Mouse (Mus musculus): ENCODE results near the gene Gsta2.
"Not testable (repeated sequence)": the region's sequence is repeated elsewhere in the genome, so short reads cannot be mapped to it uniquely, and the experiment has no call there.

GRCm38 (mm10) chr9:78289723-78290122, 65.9 kb downstream of the Gsta2 start, which contains the start of gene Gm10639:
- not testable (repeated sequence) for TF ChIP-seq POLR2A (IDR thresholded peaks at IDR 0.05; ENCODE audit: control insufficient read depth, low read depth, low read length); CTCF (IDR thresholded peaks at IDR 0.05; ENCODE audit: control insufficient read depth, insufficient read depth, insufficient replicate concordance, low read depth, low read length)

All from testis, adult 2 months (tissue).